Mouse (Mus musculus) adrenal gland, adult 8-10 months (tissue): ENCODE measurements around the gene C1galt1. TPM values are rescaled to one million over a fixed set of nuclear protein-coding genes. Genes with fewer than 3 reads are reported as not detected.

Experiments used
- DNase-seq: peaks from one replicate; pipeline ENCODE4 v3.0.0; 2022
- total RNA-seq, 4 experiments: library from RNA; stranded (reverse); gene quantifications; 2 replicates each; pipeline ENCODE4 v1.2.4; 2022

C1galt1 gene
- 10 to 100 TPM; 24.0 to 27.2 (median 26.3) TPM for total RNA-seq

DNA sequence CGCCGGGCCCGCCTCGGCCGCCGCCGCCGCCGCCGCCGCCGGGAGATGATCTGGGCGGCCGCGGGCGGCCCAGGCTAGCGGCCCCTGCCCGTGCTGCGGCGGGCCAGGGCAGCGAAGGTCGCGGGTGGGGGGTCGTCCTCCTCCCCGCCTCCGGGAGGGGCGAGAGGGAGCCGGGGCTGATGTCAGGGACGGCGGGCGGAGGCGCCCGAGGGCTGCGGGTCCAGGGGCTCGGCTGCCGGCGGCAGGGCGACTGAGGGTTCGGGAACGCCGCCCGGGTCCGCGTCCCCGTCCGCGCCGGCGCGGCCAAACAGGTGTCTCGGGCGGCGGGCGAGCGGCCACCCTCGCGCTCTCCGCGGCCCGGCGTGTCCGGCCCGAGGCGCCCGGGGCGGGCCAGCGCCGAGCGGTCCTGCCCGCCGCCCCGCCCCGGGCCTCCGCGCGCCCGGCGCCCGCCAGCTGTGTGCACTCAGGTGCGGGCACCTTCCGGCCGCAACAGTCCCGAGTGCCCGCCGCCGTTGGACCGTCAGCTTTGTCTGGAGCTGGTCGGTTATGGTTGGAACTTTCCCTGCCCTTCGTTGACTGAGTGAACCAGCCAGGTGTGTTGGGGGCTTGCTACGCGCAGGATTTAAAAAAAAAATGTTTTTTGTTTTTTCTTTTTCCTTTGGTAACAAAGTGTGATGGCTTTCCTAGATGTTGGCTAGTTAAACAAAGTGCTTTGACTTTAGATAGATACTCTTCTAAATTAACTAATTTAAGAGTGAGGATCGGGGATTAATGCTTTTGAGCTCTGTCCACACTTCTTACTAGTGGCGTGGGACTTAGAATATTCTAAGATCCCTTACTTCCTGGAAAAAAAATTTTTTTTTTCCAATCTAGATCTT lies at the start of gene C1galt1:
Gene C1galt1 (plus strand): TSS at position 41 of the 878 bp plus-strand sequence.
- DNase-seq, result no peak

DNA sequence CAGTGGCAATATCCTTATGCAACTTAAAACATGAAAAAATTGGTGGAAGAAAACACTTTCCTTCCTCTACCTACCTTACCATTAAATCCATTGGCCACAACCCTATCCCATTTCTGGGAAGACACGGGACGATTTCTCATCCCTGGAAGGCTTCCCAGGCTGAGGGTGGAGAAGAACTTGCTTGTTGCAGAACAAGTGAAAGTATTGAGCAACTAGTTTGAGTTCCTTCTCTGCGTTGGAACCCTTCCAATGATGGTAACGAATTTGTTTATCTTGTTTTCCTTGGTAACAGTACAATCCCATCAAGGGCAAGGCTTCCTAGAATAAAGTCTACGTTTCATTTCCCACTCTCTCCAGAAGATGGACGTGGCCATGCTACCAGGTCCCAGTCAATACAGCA lies 44.7 kb upstream of the C1galt1 start:
- peak; percentile 21 for DNase-seq

DNA sequence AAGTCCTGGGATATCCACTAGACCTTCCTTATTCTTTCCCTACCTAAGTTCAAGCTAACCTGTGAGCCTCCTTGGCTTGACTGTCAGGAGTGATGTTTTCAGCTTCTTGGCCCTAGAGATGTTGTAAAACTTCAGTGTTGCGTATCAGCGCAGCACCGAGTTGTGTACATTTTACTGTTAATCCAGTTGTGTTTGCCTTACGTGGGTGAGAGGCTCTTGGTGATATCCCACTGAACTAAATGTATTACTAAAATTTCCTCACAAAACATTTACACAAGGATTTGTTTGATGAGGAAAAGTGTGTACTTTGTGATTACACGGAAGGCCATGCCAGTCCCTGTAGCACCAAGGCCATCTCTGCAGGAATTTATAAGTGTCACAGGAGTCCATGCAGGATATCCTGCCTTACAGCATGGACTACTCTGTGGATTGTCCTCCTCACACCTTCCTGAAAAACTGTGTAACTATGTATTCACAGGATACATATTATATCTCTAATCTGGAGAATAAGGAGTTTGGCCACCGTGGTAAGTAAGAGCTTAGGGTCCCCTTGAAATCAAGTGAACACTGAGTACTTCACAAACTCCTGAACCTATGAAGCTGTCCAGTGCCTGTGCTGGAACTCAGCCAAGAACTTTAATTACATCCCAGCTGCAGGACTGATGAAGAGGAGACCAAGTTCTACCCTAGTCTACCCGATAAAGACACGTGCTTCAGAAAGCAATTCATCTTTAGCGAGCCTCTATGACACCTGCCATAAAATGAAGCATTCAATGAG lies 40.7 kb upstream of the C1galt1 start:
- no peak for DNase-seq

DNA sequence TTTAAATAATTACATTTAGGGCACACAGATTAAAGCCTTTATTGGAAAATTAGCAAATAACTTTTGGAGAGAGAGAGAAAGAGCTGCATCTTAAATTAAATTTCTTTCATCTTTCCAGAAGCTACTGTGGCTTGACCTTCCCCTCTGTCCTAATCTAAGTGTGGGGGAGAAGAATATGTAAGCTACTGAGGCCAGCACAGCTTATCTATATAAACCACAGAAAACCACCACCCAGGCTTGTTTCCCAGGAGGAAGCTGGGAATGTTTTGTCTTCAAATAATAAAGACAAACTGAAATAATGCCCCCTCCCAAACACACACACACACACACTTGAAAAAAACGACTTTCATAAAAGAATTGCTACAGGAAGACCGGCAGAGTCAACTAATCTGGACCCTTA lies 30.5 kb upstream of the C1galt1 start:
- DNase-seq, result no peak

DNA sequence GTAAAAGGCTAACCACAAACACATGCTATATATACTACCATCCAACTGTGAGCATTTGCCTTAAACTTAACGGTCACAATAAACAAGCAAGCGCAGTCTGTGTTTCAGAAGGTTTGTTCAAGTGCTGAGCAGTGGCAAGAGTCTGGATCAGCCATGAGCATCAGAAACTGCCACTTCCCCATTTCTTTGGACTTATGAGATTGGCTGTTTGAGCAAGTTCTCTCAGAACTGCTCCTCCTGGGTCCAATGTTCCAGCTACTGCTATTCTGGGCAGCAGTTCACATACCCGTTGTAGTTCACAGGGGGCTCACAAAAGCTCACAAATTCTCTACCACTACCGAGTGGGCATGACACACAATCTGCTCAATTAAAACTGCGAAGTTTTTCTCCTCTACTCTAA lies 28.4 kb upstream of the C1galt1 start:
- no peak for DNase-seq

DNA sequence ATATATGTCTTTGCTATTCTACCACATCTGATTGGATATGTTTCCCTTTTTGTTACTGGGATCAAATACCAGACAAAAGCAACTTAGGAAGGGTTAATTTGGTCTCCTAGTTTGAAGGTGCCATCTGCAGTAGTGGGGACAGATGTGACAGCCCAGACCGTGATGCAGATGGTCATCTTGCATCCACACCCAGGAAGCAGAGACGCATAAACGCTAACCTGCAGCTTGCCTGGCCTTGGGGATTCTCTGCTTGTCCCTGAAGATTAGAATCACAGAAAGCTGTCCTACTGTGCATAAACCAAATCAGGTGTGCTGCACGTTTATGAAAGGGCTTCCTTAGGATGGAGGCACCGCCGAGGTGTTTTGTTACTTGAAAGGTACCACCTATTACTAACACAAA lies 22.0 kb upstream of the C1galt1 start:
- DNase-seq, result no peak

DNA sequence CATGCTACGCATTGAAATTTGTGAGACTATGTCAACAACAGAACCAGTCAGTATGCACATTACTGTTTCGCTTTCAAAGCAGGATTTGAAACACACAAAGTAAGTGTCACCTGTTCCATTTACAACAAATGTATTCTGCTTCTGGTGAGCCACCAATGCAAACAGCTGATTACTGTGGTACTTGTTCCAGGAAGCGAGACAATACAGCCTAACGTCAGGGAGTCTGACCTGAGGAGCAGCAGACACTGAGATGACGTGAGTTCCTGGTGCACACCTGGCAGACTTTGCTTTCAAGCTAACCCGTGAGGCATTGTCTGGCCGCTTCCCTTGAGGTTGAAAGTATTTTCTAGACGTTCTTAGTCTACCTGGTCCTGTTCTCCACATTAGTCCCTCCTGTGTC lies 13.8 kb upstream of the C1galt1 start:
- no peak for DNase-seq

DNA sequence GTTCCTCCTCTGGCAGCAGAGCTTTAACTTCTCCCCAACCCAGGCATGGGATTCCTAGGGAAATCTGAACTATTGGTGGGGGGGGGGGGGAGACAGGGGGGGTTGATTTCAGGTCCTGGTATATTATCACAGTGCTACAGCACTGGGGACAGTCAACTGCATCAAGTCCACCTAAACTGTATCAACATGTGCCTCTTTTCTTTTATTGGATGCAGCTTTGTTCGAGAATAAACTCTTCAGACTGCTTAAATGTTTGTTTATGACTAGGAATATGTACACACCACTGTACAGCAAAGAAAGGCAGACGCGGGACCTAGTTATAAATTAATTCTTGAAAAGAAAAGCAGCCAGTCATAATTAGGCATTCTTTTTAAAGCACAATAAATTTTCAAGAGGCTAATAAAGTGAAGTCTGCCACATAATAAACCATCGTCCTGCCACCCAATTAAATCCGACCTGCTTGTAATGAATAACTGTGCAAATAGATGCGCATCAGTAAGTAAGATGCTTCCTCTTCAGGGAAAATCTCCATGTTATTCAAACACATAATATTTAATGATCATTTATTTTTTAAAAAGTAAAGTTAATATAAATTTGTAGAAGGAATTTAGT lies 12.0 kb upstream of the C1galt1 start:
- DNase-seq, result no peak

DNA sequence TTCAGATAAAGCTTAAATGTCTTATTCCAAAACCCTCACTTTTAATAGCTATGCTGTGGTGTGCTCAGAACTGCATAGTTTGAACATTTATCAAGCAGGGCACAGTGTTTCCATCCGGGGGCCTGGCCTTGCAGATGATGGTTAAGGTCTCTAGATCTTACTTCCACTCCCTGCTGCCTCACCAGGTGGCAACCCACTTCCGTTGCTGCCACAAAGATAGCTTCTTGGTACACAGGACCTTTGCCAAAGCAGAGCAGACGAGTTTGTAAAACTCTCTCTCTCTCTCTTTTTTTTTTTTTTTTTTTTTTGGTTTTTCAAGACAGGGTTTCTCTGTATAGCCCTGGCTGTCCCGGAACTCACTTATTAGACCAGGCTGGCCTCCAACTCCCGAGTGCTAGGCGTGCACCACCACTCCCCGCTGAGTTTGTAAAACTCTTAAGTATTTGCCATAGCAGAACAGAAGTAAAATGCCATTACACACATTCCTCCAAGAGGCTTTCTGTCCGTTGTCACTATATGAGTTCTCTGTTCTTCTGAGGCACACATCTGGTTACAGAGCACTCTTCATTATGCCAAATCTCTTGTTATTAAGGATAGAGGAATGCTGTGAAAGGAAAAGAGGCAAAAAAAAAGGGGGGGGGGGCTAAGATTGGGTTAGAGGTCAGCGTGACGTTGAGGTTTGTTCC lies 773 bp upstream of the C1galt1 start:
- DNase-seq, result no peak

DNA sequence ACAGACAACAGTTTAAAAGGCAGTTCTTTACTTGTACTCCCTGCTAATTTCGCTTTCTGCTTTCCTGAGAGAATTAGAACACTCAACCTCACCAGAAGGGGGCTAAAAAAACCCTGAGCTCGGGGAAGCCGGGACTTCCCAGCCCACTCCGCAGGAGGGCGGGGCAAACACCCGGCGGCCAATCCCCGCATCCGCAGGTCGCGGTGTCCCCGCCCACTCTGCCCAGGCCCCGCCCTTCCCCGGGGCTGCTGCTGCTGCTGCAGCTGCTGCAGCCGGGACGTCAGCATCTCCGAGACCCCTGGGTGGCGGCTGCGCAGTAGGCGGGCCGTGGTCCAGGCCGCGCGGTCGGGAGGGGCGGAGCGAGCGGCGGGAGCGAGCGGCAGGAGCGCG lies 235 bp upstream of the C1galt1 start:
- peak; percentile 97 for DNase-seq

DNA sequence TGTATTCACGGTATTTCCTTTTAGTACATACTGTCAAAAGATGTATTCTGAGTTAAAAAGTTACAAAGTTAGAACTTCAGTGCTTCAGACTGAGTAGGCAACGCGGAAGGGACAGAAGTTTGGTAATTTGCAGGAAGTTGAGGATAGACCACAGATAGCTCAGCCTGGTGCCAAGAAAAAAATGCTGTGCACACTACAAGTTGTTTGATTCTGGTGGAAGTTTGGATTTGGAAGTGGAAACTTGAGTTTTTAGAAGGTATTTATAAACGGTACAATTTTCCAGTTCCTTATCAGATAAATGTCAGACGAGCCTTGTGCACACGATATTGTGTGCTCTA lies 1.0 kb downstream of the C1galt1 start:
- DNase-seq, result no peak

DNA sequence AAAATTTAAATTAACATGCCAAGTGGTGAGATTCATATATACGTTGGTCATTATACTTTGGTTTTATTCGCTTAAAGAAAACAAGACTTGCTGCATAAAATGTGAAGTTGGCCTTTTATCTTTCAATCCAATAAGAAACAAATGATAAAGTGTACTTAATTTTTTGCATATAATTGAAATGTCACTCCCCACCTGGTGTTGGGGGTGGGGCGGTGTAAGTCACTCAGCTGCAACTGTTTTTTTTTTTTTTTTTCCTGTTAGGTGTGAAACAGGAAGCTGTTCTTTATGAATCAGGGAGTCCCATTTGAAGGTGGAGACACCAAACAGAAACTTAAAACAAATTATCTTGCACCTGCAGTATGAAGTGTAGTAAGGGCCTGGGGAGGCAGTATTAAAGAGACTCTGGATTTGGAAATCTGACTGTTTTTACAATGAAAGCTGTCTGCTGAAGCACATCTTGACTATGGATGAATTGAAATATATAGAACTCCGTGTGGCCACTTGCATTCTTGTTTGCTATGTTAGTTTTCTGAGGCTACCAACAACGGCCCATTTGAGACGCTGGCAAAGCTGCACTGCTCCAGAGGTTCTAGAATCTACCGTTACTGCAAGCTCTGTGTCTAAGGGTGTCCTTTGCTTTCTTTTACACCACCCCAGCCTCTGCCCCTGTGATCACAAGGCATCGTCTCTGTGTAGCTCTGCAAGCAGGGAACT lies 2.2 kb downstream of the C1galt1 start:
- DNase-seq, result no peak

DNA sequence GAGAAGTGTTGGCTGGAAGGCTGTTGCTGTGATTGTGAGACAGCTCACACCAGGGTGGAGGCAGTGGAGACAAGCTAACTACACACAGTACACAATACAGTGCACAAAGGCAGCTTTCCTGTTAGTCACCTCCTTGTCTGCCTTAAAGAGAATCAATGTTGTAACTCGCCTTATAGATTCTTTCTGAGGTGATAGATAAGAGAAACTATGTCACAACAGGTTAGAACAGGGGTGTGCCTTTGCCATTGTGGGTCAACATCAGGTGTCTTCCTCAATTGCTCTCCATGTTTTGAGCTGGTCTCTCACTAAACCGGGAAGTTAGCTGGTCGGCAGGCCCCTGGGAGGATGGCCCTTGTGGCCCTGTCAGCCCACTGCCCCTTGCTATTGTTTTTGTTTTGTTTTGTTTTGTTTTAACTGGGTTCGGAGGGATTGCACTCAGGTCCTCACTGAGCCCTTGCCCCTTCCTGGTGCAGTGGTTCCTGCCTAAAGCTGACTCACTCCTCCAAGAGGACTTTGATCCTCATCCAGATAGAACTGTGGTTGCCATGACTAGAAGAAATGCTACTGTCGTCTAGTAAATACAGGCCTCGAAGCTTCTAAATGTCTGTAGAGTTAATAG lies 3.4 kb downstream of the C1galt1 start:
- peak; percentile 20 for DNase-seq

DNA sequence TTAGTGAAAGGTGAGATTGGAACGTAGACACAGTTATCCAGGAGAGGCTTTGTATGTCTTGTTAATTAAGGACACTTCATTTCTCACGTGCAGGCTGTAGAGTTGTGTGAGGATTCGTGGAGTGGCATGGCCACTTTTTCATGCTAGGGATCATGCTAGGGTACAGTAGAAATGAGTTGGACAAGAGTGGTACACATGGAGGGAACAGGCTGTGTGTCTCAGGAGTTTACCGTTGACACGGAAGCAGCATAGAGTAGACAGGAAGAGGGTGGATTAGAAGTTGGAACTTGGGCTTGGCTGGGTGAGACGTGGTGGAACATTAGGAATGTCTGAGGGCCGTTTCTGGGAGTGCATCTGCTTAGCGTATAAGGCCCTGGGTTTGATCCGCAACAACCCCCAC lies 4.1 kb downstream of the C1galt1 start:
- DNase-seq, result no peak

DNA sequence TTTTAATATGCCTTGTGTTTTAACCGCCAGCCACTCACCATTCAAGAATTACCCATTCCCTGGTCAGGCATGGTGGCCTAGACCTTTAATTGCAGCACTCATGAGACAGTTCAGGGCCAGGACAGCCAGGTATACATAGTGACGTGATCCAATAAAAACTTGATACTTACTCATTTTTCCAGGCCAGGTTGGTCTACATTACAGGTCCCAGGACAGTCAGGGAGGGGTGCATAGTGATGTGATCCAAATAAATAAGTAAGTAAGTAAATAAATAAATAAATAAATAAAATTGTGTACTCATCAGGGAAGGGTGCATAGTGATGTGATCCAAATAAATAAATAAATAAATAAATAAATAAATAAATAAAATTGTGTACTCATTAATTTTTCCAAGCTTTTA lies 6.4 kb downstream of the C1galt1 start:
- no peak for DNase-seq

DNA sequence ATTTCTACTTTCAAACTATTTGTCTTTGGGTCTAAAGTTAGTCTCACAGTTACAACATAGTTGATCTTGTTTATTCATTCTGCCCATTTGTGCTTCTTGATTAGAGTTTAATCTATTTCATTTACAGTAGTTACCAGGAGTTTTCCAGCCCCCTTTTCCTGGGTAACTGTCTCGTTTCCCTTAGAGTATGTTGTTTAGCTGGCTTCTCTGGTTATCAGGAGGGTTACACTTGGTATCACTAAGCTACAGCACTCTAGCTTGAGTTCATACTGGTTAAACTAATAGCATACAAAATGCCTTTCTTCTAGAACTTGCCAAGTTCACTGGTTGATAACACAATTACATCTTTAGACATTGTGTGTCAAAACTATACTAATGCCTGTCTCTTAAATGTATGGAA lies 8.3 kb downstream of the C1galt1 start:
- DNase-seq, result no peak

DNA sequence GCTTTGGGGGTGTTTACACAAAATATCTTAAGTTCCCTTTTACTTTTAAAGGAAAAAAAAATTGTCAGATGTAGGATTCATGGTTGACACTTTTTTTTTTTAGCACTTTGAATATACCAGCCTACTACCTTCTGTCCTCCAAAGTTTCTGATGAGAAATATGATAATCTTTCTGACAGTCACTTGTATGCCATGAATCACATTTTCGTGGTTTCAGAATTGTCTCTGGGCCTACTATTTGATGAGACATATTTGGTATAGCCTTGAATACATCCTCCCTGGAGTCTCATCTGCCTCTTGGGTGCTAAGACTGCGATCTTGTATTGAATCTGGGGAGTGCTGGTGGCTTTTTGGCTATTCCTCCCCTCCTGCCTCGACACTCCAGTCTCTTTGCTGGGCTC lies 8.8 kb downstream of the C1galt1 start:
- DNase-seq, result no peak

DNA sequence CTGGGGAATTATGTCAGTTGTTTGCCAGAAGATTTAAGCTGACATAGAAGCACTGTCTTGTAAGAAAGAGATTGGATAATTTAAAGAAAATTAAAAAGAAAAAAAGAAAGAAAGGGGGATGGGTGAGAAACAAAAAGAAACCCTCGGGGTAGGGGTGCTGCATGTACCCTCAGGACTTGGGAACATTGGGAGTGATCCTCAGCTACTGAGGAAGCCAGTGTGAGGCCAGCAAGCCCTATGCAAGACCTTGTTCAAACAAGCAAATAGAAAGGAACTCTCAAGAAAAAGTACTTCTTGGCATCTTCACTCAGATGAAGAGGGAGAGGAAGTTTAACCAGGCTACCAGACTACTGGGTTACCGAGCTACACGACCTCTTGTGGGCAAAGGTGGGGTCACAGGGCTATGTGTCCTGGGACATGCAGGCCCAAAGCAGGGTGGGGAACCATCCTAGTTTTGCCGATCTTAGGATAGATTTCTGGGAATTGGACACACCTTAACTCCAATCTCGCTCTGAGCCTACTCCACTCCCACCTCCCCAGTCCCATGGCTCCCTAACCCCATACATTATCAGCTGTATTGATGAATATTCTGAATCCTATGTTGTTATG lies 12.1 kb downstream of the C1galt1 start:
- DNase-seq, result no peak

DNA sequence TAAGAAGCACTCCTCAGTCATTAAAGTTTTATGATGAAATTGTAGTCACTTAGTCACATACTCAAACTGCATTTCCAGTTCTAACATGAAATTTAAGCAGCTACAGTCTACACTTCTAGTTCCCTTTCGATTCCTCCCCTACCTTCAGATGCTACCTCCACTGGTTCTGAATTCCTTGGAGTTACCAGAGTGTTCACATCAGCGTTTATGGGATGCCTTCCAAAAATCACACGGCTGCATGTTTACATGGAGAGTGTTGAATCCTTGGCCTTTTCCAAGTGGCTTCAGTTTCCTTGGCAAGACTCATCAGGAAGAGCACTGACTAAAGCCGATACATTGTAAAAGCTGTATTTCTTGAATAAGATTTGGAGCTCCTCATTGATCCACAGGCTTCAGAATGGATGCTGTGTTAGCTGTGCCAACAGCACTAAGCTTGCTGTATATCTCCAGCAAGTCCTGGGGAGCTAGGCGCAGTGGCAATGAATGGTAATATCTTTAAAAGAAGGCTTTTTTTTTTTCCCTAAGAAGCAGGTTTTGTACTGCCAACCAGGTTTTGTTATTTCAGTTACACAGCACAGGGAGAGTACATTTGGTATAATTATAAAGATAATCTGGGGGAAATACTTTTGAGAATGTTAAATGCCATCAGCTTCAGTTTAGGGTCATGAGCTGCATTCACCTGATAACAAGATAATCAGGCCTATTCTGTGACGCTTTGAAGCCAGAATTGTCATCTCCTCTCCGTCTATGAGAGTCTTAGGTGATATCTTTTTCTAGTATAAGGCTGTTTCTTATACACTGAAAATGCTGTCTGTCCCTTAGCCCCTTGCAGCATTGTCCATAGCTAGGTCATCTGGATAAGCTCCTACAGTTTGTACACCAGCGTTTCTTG lies 13.0 kb downstream of the C1galt1 start:
- no peak for DNase-seq

DNA sequence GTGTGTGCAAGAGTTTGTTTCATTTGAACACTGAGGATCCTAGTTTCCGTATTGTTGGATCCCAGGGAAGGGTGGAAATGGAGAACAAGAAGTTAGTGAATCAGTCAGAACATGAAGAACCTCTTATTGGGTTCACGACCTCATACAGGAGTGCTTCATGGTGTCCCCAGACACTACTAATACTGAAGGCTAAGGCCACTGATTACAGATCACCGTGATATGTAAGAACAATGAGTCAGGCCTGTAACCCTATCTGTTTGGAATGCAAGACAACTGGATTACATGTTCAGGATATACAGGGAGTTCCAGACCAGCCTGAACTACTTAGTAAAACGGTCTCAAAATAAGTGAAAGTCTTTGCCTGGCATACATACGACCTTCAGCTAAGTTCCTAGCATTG lies 13.9 kb downstream of the C1galt1 start:
- DNase-seq, result no peak
